Mouse (Mus musculus) lung, adult 2 months (tissue): ENCODE measurements at regions not wholly inside any gene's neighbourhood (a gene's known extent, or its start where the extent isn't known, plus 50 kb on each side); places are given as distances from the start of the nearest gene placed in this dataset.

Source experiments
- CTCF ChIP-seq: fragments of 200-500 bp; IDR thresholded peaks from 2 replicates; pipeline ENCODE4 v1.5.1; 2011; ENCODE audit warnings: mild to moderate bottlenecking, low read length, control low read depth; ENCODE audit not compliant: insufficient read depth
- POLR2A ChIP-seq: fragments of 200-500 bp; IDR thresholded peaks from 2 replicates; pipeline ENCODE4 v1.6.1; 2011; ENCODE audit warnings: low read depth, mild to moderate bottlenecking, control low read depth, low read length, borderline replicate concordance; ENCODE audit errors: extremely low read depth

DNA sequence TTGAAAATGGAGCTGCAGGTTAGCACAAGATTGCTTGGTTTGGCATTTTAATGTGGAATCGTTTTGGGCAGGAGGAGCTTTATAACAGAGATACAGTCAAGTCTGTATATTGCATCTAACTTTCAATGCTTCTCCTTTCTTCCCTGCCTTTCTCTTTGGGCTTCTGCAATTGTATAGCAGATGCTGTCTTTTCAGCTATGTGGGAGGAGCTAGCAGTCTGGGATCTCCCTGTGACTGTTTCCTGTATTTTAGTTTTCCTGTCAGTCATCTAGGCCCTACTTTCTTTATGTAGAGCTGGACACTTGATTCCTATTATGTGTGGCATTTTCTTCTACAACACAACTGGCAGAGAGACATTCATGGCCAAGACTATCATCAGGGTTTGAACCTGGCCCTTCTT is 313.5 kb downstream of the Bcl11a start:
- TF ChIP-seq CTCF: no peak
- TF ChIP-seq POLR2A: no peak
